Mouse (Mus musculus) cerebellum, adult 11-12 months (tissue): ENCODE results near the gene Timm17b.
A peak's percentile ranks its signal among the peaks of the same experiment; 100 is the strongest.

ENCODE experiments used
- DNase-seq: peaks from one replicate; pipeline ENCODE4 v3.0.0; 2022

Timm17b gene

DNA sequence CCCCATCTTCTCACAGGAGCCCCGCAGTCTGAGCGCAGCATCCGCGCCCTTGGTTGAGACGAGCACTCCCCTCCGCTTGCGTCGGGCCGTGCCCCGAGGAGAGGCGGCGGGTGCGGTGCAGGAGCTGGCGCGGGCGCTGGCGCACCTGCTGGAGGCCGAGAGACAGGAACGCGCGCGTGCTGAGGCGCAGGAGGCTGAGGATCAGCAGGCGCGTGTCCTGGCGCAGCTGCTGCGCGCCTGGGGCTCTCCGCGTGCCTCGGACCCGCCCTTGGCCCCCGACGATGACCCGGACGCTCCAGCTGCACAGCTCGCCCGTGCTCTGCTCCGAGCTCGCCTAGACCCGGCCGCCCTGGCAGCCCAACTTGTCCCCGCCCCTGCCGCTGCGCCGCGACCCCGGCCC lies 22.9 kb downstream of the Timm17b start:
- peak; percentile 36 for DNase-seq

- no peak for DNase-seq
Measured at GRCm38 (mm10) chrX:7926266-7926665, 27.1 kb downstream of the Timm17b start.

DNA sequence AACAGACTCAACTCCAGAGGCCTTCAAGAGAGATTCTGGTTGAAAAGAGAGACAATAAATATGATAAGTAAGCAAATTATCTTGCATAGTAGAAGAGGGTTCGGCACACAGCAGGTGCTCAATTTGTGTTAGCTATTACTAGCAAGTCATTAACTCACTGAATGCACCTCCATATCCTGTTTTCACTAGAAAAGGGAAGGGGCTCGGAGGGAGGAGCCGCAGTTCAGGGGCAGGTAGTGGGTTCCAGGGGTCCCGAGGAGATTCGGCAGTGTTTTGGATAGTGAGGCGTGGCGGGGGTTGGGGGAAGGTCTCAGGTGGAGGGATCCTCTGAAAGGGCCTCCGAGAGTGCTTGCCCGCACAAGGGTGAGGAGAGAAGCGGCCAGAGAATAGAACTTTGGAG lies 28.0 kb downstream of the Timm17b start:
- no peak for DNase-seq

DNA sequence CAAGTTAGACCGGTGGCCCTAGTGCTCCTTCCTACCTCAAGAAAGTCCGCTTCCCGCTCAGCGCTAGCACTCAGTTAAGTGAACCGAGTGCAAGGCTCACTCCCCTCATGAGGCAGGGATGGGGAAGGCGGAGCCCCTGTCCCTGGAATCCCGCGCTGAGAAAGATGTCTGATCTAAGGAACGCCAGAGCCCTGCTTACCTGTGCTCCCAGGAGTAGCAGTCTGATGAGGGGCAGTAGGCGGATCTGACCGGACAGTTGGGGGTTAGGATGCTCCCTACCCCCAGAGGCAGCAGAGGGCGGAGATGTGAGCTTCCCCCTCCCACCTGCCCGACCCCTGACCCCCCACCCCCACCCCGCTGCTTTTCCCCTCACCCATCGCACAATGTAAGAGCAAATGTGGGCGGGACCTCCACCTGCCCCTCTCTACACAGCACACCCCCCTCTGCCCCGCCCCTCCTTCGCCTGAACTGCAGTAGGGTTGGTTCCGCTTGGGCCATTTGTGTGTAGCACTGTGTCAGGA lies 29.2 kb downstream of the Timm17b start, which contains the start of gene Eras:
Gene Eras (minus strand): TSS at position 338 of the 521 bp plus-strand sequence.
- DNase-seq: no peak

GRCm38 (mm10) chrX:7936874-7937273 lies 37.7 kb downstream of the Timm17b start:
- no peak for DNase-seq

- no peak for DNase-seq
Measured at GRCm38 (mm10) chrX:7937667-7938066, 38.5 kb downstream of the Timm17b start.

DNA sequence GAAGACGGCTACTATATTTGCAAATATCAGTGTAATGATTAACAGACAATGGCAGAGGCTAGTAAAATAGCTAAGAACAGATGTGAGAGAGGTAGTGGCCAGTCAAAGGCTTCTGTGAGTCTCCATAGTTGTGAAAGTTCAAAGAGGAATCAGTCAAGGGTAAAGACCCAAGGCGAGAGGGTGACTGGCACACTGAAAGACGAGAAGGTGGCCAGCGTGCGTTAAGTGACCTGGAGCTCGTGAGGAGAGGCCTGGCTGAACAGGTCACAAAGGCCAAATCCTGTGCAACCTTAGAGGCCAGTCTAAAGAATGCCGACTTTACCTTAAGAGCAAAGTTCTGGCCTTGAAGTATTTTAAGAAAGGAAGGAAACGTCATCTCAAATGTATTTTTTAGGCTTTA lies 46.5 kb downstream of the Timm17b start:
- no peak for DNase-seq

DNA sequence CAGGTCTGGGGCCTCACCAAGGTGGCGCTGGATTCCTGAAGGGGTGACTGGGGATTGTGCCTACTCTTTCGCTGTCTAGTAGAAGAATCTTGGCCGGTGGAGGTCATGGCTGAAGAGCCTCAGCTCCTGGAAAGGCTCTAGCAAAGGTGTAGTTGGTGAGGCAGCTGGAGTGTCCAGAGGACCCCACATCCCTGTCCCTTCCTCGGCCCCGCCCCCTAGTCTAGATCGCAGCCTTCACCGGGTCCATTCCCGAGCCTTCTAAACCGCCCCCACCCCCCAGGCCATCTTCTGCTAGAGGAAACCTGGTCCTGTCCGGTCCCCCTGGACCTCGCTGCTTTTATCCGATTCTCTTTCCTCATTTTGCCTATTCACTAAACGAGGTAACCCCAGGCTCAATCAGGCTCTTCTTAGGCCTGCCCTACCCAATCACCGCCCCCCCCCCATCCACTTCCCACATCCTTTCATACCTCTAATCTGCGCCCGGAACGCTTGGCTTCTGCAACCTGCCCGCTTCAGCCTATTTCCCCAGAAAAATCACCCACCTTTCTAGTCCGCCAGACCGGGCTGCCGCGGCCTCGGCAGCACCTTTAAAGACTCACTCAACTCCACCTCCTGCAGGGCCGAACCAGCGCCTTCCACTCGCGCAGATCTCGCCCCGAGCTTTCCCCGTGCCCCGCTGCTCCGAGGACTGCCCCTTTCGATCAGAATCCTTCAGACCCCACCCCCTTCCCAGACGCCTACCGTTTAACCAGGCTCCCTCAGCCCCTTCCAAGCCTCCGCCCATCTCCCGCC lies 48.1 kb downstream of the Timm17b start, which contains the start of gene Hdac6:
Gene Hdac6 (minus strand): TSS at position 782 of the 792 bp plus-strand sequence.
- DNase-seq: peak; percentile 56

DNA sequence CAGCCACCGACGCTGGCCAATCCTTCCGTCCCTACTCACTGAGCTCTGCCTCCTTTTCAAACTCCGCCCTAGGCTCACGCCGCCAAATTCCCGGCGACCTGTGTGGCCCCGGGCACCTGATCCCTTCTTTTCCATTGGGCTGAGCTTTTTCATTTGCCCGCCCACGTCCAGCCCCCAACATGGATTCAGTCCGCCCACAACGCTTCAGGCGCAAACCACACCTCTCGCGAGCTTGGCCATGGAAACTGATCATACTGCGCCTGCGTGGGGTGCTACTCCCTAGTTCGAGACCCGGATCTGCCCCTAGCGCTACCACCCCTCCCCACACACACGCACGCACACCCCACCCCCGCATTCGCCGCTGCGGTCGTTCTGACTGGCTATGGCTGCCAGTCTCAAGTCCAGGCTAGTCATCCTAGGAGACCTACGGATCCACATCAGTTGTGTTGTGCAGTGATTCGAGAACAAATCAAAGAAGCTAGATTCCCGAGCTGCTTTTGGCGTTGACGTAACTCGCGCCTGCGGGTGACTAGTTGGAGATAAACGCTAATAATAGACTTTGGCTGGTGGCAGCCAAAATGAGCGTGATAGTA lies 48.8 kb downstream of the Timm17b start:
- peak; percentile 96 for DNase-seq

GRCm38 (mm10) chrX:7950091-7950490 lies 50.9 kb downstream of the Timm17b start:
- DNase-seq: no peak
